Mouse (Mus musculus) heart, postnatal 0 days (tissue): ENCODE results near the gene Arhgap15.

Experiments
- CTCF ChIP-seq: IDR thresholded peaks from 2 replicates; pipeline ENCODE4 v1.5.1; 2016; ENCODE audit warnings: antibody characterized with exemption, control low read depth, low read depth
- EP300 ChIP-seq: IDR thresholded peaks from 2 replicates; pipeline ENCODE4 v1.6.1; 2016; ENCODE audit warnings: antibody characterized with exemption, low read depth

DNA sequence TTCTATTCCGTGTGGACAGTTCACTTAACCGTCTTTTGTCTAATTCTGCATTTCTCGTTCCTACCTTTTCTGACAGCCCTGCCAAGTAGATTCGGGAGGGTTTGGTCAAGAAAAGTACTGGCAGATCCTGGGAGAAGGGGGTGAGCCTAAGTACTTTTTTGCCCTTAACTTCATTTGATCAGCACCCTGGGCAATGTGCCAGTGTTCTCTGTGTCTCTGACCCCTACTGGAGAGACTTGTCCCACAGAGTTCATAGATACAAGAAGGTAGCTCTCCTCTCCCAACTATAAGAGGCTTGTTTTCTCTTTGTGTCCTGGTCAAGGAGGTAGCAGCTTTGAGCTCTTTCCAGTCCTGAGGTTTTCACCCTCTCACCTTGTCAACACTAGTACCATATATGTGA, 667.7 kb downstream of the Arhgap15 start:
- TF ChIP-seq CTCF (no peak), EP300 (no peak)
